Mouse (Mus musculus): ENCODE measurements around the gene Olfr362.
"Not testable (repeated sequence)": the region's sequence is repeated elsewhere in the genome, so short reads cannot be mapped to it uniquely, and the experiment has no call there.

The Olfr362 gene
- long read RNA-seq, experiment 1: 0 reads
- long read RNA-seq, experiment 2: 0 reads

DNA sequence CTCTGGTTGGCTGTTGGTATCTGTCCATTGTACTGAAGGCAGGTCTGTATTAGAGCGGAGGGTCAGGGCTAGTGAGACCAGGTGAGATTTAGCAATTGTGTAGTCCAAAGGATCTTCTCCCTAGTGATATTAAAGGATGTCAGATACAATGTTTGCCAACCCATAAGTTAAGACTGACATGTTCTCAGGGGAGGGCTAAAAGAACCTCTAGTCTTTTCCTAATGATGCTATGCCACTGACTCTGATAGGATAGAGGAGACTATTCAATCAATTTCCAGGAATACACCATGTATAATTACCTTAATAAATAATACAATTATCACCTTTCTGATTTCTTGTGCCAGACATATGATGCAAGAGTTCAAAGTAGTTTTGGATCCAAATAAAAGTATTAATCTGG, at the start of gene Olfr362:
TSS of gene Olfr362 (minus strand) at position 101 of the 400 bp plus-strand sequence.
- intact Hi-C loops (cut with DNase I): no loop called here

DNA sequence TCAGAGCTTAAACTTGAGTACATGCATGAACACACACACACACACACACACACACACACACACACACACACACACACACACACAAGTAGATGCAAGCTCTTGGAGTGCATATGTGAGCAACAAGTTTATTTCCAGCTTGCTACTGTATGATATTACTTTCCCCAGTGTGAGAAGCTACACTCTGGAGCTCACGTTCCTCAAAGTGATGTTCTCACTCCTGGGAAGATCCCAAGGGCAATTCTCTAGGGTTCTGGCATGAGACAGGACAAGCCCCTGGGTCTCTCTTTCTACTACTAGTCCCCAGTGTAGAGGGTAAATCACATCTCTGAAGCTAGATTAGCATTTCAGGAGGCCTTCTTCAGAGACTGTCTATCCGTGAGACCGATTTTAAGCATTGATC, 21.3 kb upstream of the Olfr362 start, which contains the start of gene Olfr364-ps1:
TSS of gene Olfr364-ps1 (plus strand) at position 301 of the 400 bp plus-strand sequence.
- intact Hi-C loops (cut with DNase I): no loop called here

- intact Hi-C loops (cut with DNase I): not testable (repeated sequence)
Measured at GRCm38 (mm10) chr2:37089190-37089589, 28.5 kb downstream of the Olfr362 start, which contains the start of gene Olfr361. Gene Olfr361, minus strand, starts transcription at chr2:37089290.

GRCm38 (mm10) chr2:37065446-37065845, 52.3 kb downstream of the Olfr362 start, which contains the start of gene Olfr360:
Gene Olfr360, plus strand, starts transcription at chr2:37065746.
- intact Hi-C loops (cut with DNase I): no loop called here

All from adrenal gland (tissue).